Mouse (Mus musculus): ENCODE measurements at regions not wholly inside any gene's neighbourhood (a gene's known extent, or its start where the extent isn't known, plus 50 kb on each side); places are given as distances from the start of the nearest gene placed in this dataset.
"Not testable (repeated sequence)": the region's sequence is repeated elsewhere in the genome, so short reads cannot be mapped to it uniquely, and the experiment has no call there.

DNA sequence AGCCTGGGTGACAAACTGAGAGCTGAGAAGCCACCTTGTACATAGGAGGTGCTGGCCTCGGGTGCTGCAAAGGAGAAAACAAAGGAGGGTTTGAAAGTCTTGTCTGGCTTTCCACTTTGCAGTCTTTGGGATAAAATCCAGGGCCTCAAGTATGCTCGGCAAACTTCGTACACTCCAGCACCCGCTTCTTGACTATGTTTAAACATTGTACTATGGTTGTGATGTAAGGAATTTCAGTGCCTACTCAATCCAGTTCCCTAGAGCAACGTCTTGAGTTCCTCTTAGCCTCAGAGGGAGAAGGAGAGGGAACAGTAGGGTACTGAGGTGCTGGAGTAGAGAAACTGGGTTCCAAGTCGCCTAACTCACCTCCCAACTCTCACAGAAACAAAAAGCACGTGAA lies 77.4 kb upstream of the Adgrl2 start:
- DNase-seq (ENCODE audit: low spot score), result no peak

DNA sequence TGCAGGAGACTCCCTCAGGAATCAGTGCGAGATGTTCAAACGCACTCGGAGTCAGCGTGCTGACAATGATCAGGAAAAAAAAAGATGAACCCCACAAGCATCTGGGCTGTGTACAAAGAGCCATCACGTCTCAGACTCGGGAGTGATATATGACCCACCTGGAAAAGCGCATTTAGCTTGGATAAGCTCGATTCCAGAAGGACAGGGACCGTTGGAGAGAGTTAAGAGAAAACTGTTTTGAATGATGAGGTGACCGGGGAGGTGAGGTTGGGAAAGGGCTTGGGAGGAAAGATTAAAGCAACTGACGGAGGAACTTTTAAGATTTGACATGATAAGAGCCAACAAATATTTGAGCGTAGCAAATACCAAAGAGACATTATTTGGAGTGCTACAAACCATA lies 64.7 kb upstream of the Adgrl2 start:
- no peak for DNase-seq (ENCODE audit: low spot score)

DNA sequence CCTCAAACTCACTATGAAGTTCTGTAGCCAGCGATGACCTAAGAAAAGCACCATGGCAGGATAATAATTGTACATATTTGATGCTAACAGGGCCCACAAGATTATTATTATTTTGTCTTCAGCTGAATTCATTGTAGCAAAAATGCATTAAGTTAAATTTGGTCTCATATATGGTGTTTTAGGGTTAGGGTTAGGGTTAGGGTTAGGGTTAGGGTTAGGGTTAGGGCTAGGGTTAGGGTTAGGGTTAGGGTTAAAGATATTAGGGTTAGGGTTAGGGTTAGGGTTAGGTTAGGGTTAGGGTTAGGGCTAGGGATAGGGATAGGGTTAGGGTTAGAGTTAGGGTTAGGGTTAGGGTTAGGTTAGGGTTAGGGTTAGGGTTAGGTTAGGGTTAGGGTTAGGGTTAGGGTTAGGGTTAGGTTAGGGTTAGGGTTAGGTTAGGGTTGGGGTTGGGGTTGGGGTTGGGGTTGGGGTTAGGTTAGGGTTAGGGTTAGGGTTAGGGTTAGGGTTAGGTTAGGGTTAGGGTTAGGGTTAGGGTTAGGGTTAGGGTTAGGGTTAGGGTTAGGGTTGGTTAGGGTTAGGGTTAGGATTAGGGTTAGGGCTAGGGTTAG lies 62.0 kb upstream of the Adgrl2 start:
- not testable (repeated sequence) for DNase-seq (ENCODE audit: low spot score)

- DNase-seq (ENCODE audit: low spot score), result no peak
Measured at GRCm38 (mm10) chr3:149045343-149045742, 55.0 kb upstream of the Adgrl2 start.

DNA sequence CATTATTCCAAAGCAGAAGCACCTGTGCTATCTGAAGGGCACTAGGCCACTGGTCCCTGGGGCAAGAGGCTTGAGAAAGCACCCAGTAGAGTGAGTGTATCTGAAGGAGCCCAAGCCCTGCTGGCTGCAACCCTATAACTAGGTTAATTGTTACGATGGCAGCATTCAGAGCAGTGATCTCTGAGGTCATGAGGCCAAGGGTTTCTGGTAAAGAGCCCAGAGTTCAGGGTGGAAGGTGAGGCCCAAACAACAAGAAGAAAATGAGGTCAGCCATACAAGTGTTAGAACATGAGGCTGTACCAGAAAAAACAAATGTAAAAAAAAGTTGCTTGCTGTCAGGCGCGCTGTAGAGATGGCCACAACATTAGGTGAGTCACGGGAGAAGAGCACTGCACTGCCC lies 53.5 kb upstream of the Adgrl2 start:
- no peak for DNase-seq (ENCODE audit: low spot score)

GRCm38 (mm10) chr3:149042527-149042926 lies 52.2 kb upstream of the Adgrl2 start:
- no peak for DNase-seq (ENCODE audit: low spot score)

GRCm38 (mm10) chr3:149041188-149041587 lies 50.8 kb upstream of the Adgrl2 start:
- no peak for DNase-seq (ENCODE audit: low spot score)

All from ovary, postnatal 10 days (tissue).